Mouse (Mus musculus) stomach, postnatal 0 days (tissue): ENCODE measurements at regions not wholly inside any gene's neighbourhood (a gene's known extent, or its start where the extent isn't known, plus 50 kb on each side); places are given as distances from the start of the nearest gene placed in this dataset.

Experiments
- ATAC-seq: fragments of 200-750 bp; cut with Nextera tagmentation; 2 replicates; pipeline ENCODE4 v1.8.0; 2017; ENCODE audit not compliant: low FRiP score, low TSS enrichment
- DNase-seq: peaks from one replicate; pipeline ENCODE4 v3.0.0-alpha.2; 2016; ENCODE audit warnings: low spot score
- H3K27ac ChIP-seq: fragments of 300-500 bp; sonication (generic); replicated peaks from 2 replicates; pipeline ENCODE4 v1.5.1; 2014; ENCODE audit warnings: mild to moderate bottlenecking, control low read depth
- H3K27me3 ChIP-seq: fragments of 300-500 bp; sonication (generic); 2 replicates; pipeline ENCODE4 v1.6.1; 2014; ENCODE audit warnings: low read length; ENCODE audit not compliant: control insufficient read depth, insufficient read depth
- H3K36me3 ChIP-seq: fragments of 300-500 bp; sonication (generic); 2 replicates; pipeline ENCODE4 v1.6.1; 2014; ENCODE audit warnings: low read length, mixed read lengths; ENCODE audit not compliant: control insufficient read depth, insufficient read depth
- H3K4me1 ChIP-seq: fragments of 300-500 bp; sonication (generic); replicated peaks from 2 replicates; pipeline ENCODE4 v1.6.1; 2014; ENCODE audit warnings: antibody characterized with exemption; ENCODE audit not compliant: control insufficient read depth, insufficient read depth
- H3K4me2 ChIP-seq: fragments of 300-500 bp; sonication (generic); replicated peaks from 2 replicates; pipeline ENCODE4 v1.6.1; 2014; ENCODE audit warnings: low read depth, mild to moderate bottlenecking, control low read depth, moderate library complexity
- H3K4me3 ChIP-seq: fragments of 300-500 bp; sonication (generic); 2 replicates; pipeline ENCODE4 v1.5.1; 2014; ENCODE audit warnings: low read depth, low read length, control low read depth
- H3K9ac ChIP-seq: fragments of 300-500 bp; sonication (generic); 2 replicates; pipeline ENCODE4 v1.6.1; 2014; ENCODE audit warnings: mild to moderate bottlenecking, low read length, control low read depth, mixed read lengths
- H3K9me3 ChIP-seq: fragments of 300-500 bp; sonication (generic); 2 replicates; pipeline ENCODE4 v1.6.1; 2016; ENCODE audit warnings: low read length; ENCODE audit not compliant: control insufficient read depth
- CTCF ChIP-seq: IDR thresholded peaks from 2 replicates; pipeline ENCODE4 v1.5.1; 2016; ENCODE audit warnings: antibody characterized with exemption, low read depth, mild to moderate bottlenecking, moderate library complexity
- EP300 ChIP-seq: optimal IDR thresholded peaks from 2 replicates; pipeline ENCODE3; 2016; ENCODE audit warnings: antibody characterized with exemption
- WGBS: fragments of 180-500 bp; shearing (Covaris S2); extraction: QIAGEN DNeasy Blood & Tissue Kit; methylation state at CpG from one replicate; pipeline ENCODE4 v1.1.7; 2014; 5-methylcytosine and 5-hydroxymethylcytosine counted together

GRCm38 (mm10) chr4:82142391-82142790 is 563.2 kb downstream of the Nfib start:
- WGBS: 50% methylated on average over 3 of the region's 3 CpGs
- no peak for DNase-seq
- Histone ChIP-seq H3K4me3 (no peak overlapping the region), H3K9ac (no peak overlapping the region), H3K27ac (no peak overlapping the region), H3K9me3 (no peaks in the 10 kb centered on the region), H3K4me1 (no peaks in the 10 kb centered on the region), H3K27me3 (no peaks in the 10 kb centered on the region), H3K36me3 (no peaks in the 10 kb centered on the region), H3K4me2 (no peak overlapping the region)
- no peak for ATAC-seq
- TF ChIP-seq EP300 (no peak), CTCF (no peak)

GRCm38 (mm10) chr4:82139806-82140205 is 565.7 kb downstream of the Nfib start:
- H3K9me3 ChIP-seq: no peaks in the 10 kb centered on the region
- 89% methylated on average over 6 of the region's 6 CpGs for WGBS
- H3K36me3 ChIP-seq: no peaks in the 10 kb centered on the region
- no peaks in the 10 kb centered on the region for H3K27me3 ChIP-seq
- H3K4me2 ChIP-seq: no peak overlapping the region
- H3K9ac ChIP-seq: no peak overlapping the region
- H3K27ac ChIP-seq: no peak overlapping the region
- H3K4me1 ChIP-seq: no peaks in the 10 kb centered on the region
- no peak for TF ChIP-seq CTCF
- no peak for TF ChIP-seq EP300
- DNase-seq (no peak), ATAC-seq (no peak)
- no peak overlapping the region for H3K4me3 ChIP-seq

- DNase-seq (no peak), ATAC-seq (no peak)
- TF ChIP-seq EP300 (no peak), CTCF (no peak)
- no peaks in the 10 kb centered on the region for H3K27me3 ChIP-seq
- no peak overlapping the region for H3K4me2 ChIP-seq
- no peak overlapping the region for H3K27ac ChIP-seq
- H3K9ac ChIP-seq: no peak overlapping the region
- no peaks in the 10 kb centered on the region for H3K9me3 ChIP-seq
- 97% methylated on average over 1 of the region's 1 CpGs for WGBS
- H3K4me1 ChIP-seq: no peaks in the 10 kb centered on the region
- H3K4me3 ChIP-seq: no peak overlapping the region
- H3K36me3 ChIP-seq: no peaks in the 10 kb centered on the region
These were observed 566.5 kb downstream of the Nfib start for GRCm38 (mm10) chr4:82139016-82139415.

- ATAC-seq (no peak), DNase-seq (no peak)
- H3K9ac ChIP-seq: no peak overlapping the region
- H3K27me3 ChIP-seq: no peaks in the 10 kb centered on the region
- no peaks in the 10 kb centered on the region for H3K36me3 ChIP-seq
- no peak overlapping the region for H3K27ac ChIP-seq
- H3K9me3 ChIP-seq: no peaks in the 10 kb centered on the region
- H3K4me3 ChIP-seq: no peak overlapping the region
- TF ChIP-seq EP300 (no peak), CTCF (no peak)
- no peak overlapping the region for H3K4me2 ChIP-seq
- 61% methylated on average over 3 of the region's 3 CpGs for WGBS
- no peaks in the 10 kb centered on the region for H3K4me1 ChIP-seq
These were observed 572.7 kb downstream of the Nfib start for GRCm38 (mm10) chr4:82132851-82133250.

GRCm38 (mm10) chr4:82132326-82132725 is 573.2 kb downstream of the Nfib start:
- Histone ChIP-seq H3K27me3 (no peaks in the 10 kb centered on the region), H3K9me3 (no peaks in the 10 kb centered on the region), H3K9ac (no peak overlapping the region), H3K4me1 (no peaks in the 10 kb centered on the region), H3K4me2 (no peak overlapping the region), H3K36me3 (no peaks in the 10 kb centered on the region), H3K27ac (no peak overlapping the region), H3K4me3 (no peak overlapping the region)
- no peak for ATAC-seq
- DNase-seq: no peak
- WGBS: 90% methylated on average over 4 of the region's 4 CpGs
- TF ChIP-seq CTCF (no peak), EP300 (no peak)

GRCm38 (mm10) chr4:82129471-82129870 is 576.1 kb downstream of the Nfib start:
- no peak for ATAC-seq
- Histone ChIP-seq H3K4me3 (no peak overlapping the region), H3K9ac (no peak overlapping the region), H3K9me3 (no peaks in the 10 kb centered on the region), H3K27ac (no peak overlapping the region), H3K4me2 (no peak overlapping the region), H3K27me3 (no peaks in the 10 kb centered on the region), H3K36me3 (no peaks in the 10 kb centered on the region), H3K4me1 (no peaks in the 10 kb centered on the region)
- no peak for DNase-seq
- TF ChIP-seq CTCF: no peak
- TF ChIP-seq EP300: no peak
- WGBS: 15% methylated on average over 1 of the region's 1 CpGs

GRCm38 (mm10) chr4:82123733-82124132 is 581.8 kb downstream of the Nfib start:
- TF ChIP-seq EP300 (no peak), CTCF (no peak)
- no peaks in the 10 kb centered on the region for H3K4me1 ChIP-seq
- DNase-seq (no peak), ATAC-seq (no peak)
- H3K9me3 ChIP-seq: no peaks in the 10 kb centered on the region
- H3K27ac ChIP-seq: no peak overlapping the region
- WGBS: 59% methylated on average over 5 of the region's 5 CpGs
- no peak overlapping the region for H3K9ac ChIP-seq
- H3K4me3 ChIP-seq: no peak overlapping the region
- H3K4me2 ChIP-seq: no peak overlapping the region
- H3K27me3 ChIP-seq: no peaks in the 10 kb centered on the region
- no peaks in the 10 kb centered on the region for H3K36me3 ChIP-seq
